Mouse (Mus musculus) embryonic facial prominence, embryonic 10.5 days (tissue): ENCODE results near the gene Rnf144b. TPM values are rescaled to one million over a fixed set of nuclear protein-coding genes. Genes with fewer than 3 reads are reported as not detected.

Experiments
- DNase-seq: peaks from one replicate; pipeline ENCODE4 v3.0.0-alpha.2; 2017; ENCODE audit warnings: low spot score
- H3K27ac ChIP-seq: fragments of 300-500 bp; sonication (generic); replicated peaks from 2 replicates; pipeline ENCODE4 v1.5.1; 2016; ENCODE audit warnings: mild to moderate bottlenecking
- H3K27me3 ChIP-seq: fragments of 300-500 bp; sonication (generic); replicated peaks from 2 replicates; pipeline ENCODE4 v1.6.1; 2016; ENCODE audit warnings: low read depth, mild to moderate bottlenecking; ENCODE audit not compliant: poor library complexity, severe bottlenecking
- H3K36me3 ChIP-seq: fragments of 300-500 bp; sonication (generic); replicated peaks from 2 replicates; pipeline ENCODE4 v1.6.1; 2016; ENCODE audit warnings: mild to moderate bottlenecking, moderate library complexity
- H3K4me1 ChIP-seq: fragments of 300-500 bp; sonication (generic); 2 replicates; pipeline ENCODE4 v1.6.1; 2016
- H3K4me3 ChIP-seq: fragments of 300-500 bp; sonication (generic); 2 replicates; pipeline ENCODE4 v1.5.1; 2016; ENCODE audit warnings: mild to moderate bottlenecking, moderate library complexity
- H3K9me3 ChIP-seq: fragments of 300-500 bp; sonication (generic); 2 replicates; pipeline ENCODE4 v1.6.1; 2016; ENCODE audit warnings: mild to moderate bottlenecking
- WGBS: fragments of 180-500 bp; shearing (Covaris S2); methylation state at CpG from one replicate; pipeline ENCODE4 v1.1.7; 2016; 5-methylcytosine and 5-hydroxymethylcytosine counted together
- polyA plus RNA-seq: library from polyadenylated mRNA; unstranded; fragments of >200 nt; fragmentation: Nextera tagmentation; extraction: Ambion mirVana; gene quantifications from 2 replicates; pipeline ENCODE4 v1.2.1, GENCODE M21; 2016

The Rnf144b gene
- polyA plus RNA-seq, 1 experiment from 2014 or later, result 0.90 TPM

DNA sequence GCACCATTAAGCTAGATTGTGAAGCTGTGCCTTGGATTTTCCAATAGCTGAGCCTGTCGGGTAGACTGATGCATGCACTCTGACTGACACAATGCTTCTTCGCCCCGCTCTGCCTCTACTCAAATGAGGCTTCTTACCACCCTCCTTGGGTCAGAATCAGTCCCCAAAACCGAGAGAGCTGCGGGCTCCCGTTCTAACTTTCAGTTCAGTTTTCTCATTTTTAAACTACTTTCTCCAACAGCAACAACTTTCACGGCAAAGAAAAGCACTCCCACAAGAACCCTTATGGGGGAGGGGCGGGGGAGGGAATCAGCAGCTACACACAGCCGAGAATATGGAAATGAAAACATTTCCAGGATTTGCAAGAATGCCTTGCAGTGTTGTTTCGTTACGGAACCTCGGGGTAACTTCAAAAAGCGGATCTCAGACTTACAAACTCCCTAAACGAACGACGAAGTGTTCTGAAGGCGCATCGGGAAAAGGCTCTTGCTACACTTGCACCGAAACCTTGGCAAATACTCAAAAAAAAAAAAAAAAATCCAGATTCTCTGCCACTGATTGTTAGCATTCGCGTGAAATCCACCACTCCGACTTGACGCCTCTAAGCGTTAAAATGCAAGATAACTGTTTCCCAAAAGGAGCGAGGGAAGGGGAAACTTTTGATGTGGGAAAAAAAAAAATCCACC lies 17.5 kb upstream of the Rnf144b start:
- Histone ChIP-seq H3K27me3 (no peaks in the 10 kb centered on the region), H3K9me3 (no peaks in the 10 kb centered on the region), H3K36me3 (peaks cover 41% of the 10 kb centered on the region), H3K27ac (peak overlapping the region; percentile 100), H3K4me1 (peaks cover 25% of the 10 kb centered on the region), H3K4me3 (peak overlapping the region; percentile 99)
- peak; percentile 60 for DNase-seq
- WGBS, result under 1% methylated on average over 25 of the region's 25 CpGs

DNA sequence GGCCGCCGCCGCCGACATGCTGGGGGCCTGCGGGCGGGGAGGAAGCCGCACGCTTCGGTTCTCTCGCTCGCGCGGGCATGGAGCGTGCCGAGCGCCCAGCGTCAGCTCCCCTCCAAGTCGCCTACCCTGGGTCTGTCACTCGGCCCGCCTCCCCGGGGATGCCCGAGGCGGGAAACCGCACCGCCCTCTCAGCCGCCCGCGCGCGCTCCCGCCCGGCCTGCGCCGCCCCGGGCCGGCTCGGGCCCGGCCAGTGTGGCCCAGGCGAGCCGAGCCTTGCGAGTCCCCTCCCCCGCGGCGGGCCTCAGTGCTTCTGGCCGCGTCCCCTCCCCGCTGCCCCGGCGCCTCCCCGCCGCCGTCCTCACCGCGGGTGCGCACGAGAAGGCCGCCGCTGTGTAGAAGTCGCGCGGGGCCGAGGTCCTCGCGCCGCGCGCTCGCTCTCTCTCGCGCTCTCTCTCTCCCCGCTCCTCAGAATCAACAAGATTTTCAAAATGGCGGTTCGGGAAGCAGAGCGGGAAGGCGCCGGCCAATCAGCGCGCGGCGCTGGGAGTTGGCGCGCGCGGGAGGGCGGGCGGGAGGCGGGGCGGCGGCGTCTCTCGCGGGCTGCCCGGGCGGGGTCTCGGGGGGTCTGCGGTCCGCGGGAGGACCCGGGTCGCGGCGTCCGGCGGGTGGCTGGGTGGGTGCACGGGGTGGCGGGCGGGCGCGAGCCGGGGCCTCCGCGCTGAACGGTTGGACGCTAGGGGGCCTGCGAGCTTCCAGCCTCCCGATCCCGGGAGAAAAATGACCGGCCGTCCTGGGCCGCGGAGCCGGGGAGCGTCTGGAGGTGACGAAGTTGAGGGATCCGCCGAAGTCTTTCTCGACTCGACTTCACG lies 16.5 kb upstream of the Rnf144b start, which contains the start of gene Dek:
Dek (minus strand) TSS at position 491 of the 869 bp plus-strand sequence.
- H3K4me1 ChIP-seq, result peaks cover 25% of the 10 kb centered on the region
- DNase-seq, result peak; percentile 95
- no peaks in the 10 kb centered on the region for H3K27me3 ChIP-seq
- H3K27ac ChIP-seq, result peak within 1 kb of the TSS; percentile 100
- peaks cover 32% of the 10 kb centered on the region for H3K36me3 ChIP-seq
- no peaks in the 10 kb centered on the region for H3K9me3 ChIP-seq
- H3K4me3 ChIP-seq, result peak within 1 kb of the TSS; percentile 99
- under 1% methylated on average over 127 of the region's 129 CpGs for WGBS

DNA sequence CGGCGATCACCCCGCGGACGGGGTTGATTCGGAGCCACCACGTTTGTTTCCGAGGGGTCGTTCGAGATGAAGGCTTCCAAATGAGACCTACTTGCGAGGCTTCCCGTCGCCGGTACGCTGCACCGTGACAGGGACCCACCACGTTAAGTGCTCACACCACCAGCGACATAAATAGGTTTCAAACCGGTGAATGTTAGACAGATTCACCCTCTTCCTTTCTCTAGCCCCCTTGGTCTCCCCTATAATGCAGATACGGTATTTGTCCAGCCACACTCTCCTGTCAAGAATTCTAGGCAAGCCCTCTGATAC lies 15.9 kb upstream of the Rnf144b start:
- peak overlapping the region; percentile 99 for H3K4me3 ChIP-seq
- H3K27me3 ChIP-seq, result no peaks in the 10 kb centered on the region
- no peak for DNase-seq
- peaks cover 25% of the 10 kb centered on the region for H3K4me1 ChIP-seq
- H3K9me3 ChIP-seq, result no peaks in the 10 kb centered on the region
- H3K36me3 ChIP-seq, result peaks cover 26% of the 10 kb centered on the region
- under 1% methylated on average over 20 of the region's 20 CpGs for WGBS
- H3K27ac ChIP-seq, result peak overlapping the region; percentile 100

DNA sequence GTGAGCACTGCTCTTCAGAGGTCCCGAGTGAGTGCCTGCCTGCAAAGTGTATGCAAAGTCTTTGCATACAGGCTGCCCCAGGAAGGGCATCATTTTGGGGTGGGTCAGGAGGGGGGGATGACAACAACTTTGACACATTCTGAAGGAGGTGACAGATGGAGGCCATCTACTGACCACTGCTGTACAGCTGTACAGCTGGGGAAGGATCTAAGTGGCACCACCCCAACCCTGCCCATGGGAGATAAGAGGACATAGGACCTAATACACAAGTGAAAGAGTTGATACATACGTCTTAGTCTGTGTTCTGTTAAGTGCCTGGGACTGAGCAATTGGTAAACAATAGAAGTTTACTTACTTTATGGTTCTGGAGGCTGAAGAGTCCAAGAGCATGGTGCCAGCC lies 13.2 kb upstream of the Rnf144b start:
- no peak overlapping the region for H3K4me3 ChIP-seq
- peaks cover 11% of the 10 kb centered on the region for H3K4me1 ChIP-seq
- H3K27me3 ChIP-seq, result no peaks in the 10 kb centered on the region
- H3K27ac ChIP-seq, result no peak overlapping the region
- WGBS, result 66% methylated on average over 2 of the region's 2 CpGs
- H3K9me3 ChIP-seq, result no peaks in the 10 kb centered on the region
- 0 out of 2 replicates have a peak, but pooled peaks cover under 1% of the 10 kb centered on the region for H3K36me3 ChIP-seq
- DNase-seq, result no peak

DNA sequence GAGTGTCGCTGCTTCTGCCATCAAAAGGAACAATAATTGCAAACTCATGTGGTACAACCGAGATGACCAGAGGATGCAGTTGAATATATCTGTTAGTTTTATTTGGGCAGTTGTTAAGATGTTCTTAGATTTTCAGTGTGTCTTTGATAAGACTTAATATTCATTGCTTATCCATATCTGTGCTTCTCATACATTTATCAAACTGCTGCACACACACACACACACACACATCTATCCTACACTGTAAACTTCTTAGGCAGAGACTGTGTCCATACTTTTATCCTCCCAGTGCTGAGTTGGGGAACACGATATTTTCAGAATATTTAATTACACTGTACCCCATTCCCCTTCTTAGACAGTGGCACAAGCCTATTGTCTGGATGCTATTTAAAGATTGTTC lies 11.3 kb upstream of the Rnf144b start:
- Histone ChIP-seq H3K36me3 (no peaks in the 10 kb centered on the region), H3K27ac (no peak overlapping the region), H3K4me3 (no peak overlapping the region), H3K27me3 (no peaks in the 10 kb centered on the region), H3K4me1 (0 out of 2 replicates have a peak, but pooled peaks cover 9% of the 10 kb centered on the region), H3K9me3 (no peaks in the 10 kb centered on the region)
- no peak for DNase-seq
- 83% methylated on average over 3 of the region's 3 CpGs for WGBS

DNA sequence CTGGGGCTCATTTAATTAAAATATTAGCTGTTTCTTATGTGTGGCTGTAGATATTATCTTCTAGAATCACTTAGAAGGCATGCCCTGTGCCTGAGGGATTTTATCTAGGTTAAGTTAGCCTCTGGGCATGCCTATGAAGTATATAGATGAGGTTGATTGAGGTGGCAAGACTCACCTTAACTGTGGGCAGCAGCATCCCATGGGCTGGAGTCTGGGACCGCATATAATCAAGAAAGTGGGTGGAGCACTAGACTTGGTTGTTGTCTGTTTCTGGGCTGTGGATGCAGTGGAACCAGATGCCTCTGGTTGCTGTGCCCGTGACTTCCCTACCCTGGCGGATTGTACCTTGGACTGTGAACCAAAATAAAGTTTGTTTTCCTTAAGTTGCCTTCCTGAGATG lies 10.4 kb upstream of the Rnf144b start:
- 0 out of 2 replicates have a peak, but pooled peaks cover 3% of the 10 kb centered on the region for H3K4me1 ChIP-seq
- no peak overlapping the region for H3K4me3 ChIP-seq
- no peaks in the 10 kb centered on the region for H3K27me3 ChIP-seq
- DNase-seq, result no peak
- H3K27ac ChIP-seq, result no peak overlapping the region
- H3K36me3 ChIP-seq, result no peaks in the 10 kb centered on the region
- H3K9me3 ChIP-seq, result no peaks in the 10 kb centered on the region
- 82% methylated on average over 3 of the region's 3 CpGs for WGBS

DNA sequence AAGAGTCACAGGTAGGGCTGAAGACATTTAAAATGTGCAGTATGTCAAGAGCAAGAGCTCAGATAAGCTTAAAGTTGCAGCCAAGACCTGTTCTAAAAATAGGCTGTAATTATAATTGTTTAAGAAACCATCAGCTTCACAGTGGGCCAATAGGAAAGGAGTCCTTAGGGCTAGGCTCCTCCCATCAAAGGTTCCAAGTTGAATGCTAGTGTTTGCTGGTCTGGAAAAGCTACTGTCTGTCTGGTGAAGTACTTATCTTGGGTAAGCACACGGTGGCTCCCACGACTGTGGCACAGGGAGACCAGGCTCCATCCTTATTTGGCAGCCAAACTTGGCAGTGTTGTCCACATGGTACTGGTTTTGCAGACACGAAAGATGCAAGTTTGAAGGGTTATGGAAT lies 9.5 kb upstream of the Rnf144b start:
- no peak overlapping the region for H3K27ac ChIP-seq
- no peaks in the 10 kb centered on the region for H3K9me3 ChIP-seq
- no peak overlapping the region for H3K4me3 ChIP-seq
- no peaks in the 10 kb centered on the region for H3K36me3 ChIP-seq
- no peaks in the 10 kb centered on the region for H3K27me3 ChIP-seq
- 74% methylated on average over 3 of the region's 3 CpGs for WGBS
- H3K4me1 ChIP-seq, result no peaks in the 10 kb centered on the region
- no peak for DNase-seq

DNA sequence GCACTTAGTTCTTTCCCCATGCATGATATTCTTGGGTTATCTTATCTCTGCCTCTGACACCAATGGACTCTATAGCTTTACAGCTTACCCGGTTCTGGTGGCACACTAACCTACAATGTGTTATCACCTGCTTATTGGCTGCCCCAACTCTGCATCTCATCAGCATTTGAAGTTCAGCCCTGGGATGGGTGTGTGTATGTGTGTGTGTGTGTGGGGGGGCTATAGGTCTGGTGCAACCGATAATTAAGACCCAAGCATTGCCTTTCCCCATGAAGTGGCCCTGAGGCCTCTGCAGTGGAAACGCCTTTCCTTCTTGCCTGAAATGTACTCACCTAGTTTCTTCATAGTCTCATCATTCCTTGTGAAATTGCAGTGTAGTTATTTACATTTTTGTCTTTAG lies 6.5 kb upstream of the Rnf144b start:
- Histone ChIP-seq H3K36me3 (no peaks in the 10 kb centered on the region), H3K9me3 (no peaks in the 10 kb centered on the region), H3K4me3 (no peak overlapping the region), H3K4me1 (no peaks in the 10 kb centered on the region), H3K27ac (no peak overlapping the region), H3K27me3 (peaks cover 15% of the 10 kb centered on the region)
- 86% methylated on average over 3 of the region's 3 CpGs for WGBS
- DNase-seq, result no peak

DNA sequence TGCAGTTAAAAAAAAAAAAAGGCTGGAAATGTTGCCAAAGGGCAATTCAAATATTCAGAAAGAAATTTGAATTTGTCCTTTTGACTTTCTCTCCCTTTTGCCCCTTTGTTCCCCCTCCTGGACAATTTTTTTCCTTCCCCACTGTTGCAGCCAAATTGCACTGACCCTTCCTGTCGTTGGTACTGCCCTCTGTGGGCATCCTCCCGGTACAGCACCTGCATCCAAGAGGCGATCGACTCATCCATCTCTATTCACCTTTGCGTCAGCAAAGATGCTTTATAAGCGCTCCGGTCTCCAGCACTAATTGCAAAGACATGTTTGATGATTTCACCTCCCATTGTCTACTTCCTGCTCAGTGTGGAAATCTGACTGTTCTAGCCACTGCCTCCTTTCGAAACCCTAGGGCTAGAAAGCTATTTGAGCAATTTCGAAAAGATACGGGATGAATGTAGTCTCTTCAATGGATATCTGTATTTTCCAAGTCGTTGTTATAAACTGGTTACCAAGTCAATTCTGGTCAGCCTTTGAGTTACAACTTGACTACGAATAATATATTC lies 1.0 kb upstream of the Rnf144b start:
- 35% methylated on average over 12 of the region's 12 CpGs for WGBS
- Histone ChIP-seq H3K4me1 (peaks cover 33% of the 10 kb centered on the region), H3K27me3 (peaks cover 51% of the 10 kb centered on the region), H3K36me3 (no peaks in the 10 kb centered on the region), H3K4me3 (no peak overlapping the region), H3K9me3 (no peaks in the 10 kb centered on the region), H3K27ac (no peak overlapping the region)
- no peak for DNase-seq

DNA sequence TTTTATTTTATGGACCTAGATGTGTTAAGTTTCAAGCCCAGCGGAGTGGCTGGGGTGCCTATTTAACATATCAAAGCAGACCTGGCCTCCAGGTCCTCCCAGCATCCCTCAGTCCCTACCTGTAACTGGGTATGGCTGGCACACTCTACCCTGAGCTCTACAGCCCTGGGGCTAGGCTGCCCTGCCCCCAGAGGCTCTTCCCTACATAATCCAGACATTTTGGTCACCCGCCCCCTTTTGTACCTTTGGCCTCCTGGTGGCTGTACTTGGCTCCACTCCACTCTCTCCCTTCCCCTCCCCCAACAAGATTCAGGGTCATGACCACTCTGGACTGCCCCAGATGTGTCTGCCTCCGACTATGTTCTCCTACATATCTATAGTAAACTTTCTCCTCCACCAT lies 2.0 kb downstream of the Rnf144b start:
- no peak overlapping the region for H3K27ac ChIP-seq
- H3K36me3 ChIP-seq, result no peaks in the 10 kb centered on the region
- peak; percentile 23 for DNase-seq
- peaks cover 36% of the 10 kb centered on the region for H3K4me1 ChIP-seq
- H3K27me3 ChIP-seq, result peaks cover 51% of the 10 kb centered on the region
- no peaks in the 10 kb centered on the region for H3K9me3 ChIP-seq
- H3K4me3 ChIP-seq, result no peak overlapping the region
- WGBS, result 26% methylated on average over 3 of the region's 3 CpGs

DNA sequence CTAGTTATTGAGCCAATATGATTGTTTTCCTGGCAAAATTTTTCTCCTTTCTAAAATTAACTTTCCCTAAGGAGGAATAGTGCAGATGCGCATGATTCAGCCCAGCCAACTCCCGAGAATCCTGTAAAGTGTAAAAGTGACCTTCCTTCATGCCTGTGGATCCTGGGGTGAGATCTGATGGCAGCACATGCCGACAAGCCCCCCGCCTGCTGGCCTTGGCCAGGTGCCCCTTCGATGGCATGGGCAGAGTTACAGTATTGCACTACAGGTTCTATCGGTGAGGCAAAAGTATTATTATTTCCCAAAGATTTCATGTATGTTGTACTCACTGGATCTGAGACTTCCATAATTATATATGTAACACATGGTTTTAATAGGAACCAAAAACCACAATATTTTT lies 2.5 kb downstream of the Rnf144b start:
- peaks cover 46% of the 10 kb centered on the region for H3K27me3 ChIP-seq
- H3K36me3 ChIP-seq, result no peaks in the 10 kb centered on the region
- H3K4me3 ChIP-seq, result no peak overlapping the region
- WGBS, result 86% methylated on average over 6 of the region's 6 CpGs
- no peaks in the 10 kb centered on the region for H3K9me3 ChIP-seq
- H3K4me1 ChIP-seq, result peaks cover 36% of the 10 kb centered on the region
- no peak for DNase-seq
- H3K27ac ChIP-seq, result no peak overlapping the region

DNA sequence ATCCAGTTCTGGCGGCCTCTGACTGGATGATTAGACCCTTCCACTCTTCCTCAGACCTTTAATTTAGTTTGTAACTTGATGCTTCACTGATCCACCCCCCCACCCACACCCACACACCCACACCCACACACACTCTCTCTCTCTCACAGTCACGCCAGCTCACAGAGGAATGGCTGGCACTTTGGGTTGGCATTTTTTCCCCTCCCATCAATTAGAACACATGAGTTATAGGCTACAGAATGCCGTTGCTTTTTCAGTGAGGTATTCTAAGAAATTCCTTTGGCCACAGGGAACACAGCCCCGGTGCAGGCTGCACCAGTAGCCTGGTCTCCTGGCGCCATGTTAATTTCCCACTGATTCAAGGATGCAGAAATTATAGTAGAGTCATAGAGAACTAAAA lies 3.1 kb downstream of the Rnf144b start:
- no peak for DNase-seq
- H3K27me3 ChIP-seq, result peaks cover 40% of the 10 kb centered on the region
- H3K4me3 ChIP-seq, result no peak overlapping the region
- no peak overlapping the region for H3K27ac ChIP-seq
- peaks cover 36% of the 10 kb centered on the region for H3K4me1 ChIP-seq
- H3K9me3 ChIP-seq, result no peaks in the 10 kb centered on the region
- WGBS, result 73% methylated on average over 5 of the region's 5 CpGs
- H3K36me3 ChIP-seq, result no peaks in the 10 kb centered on the region

DNA sequence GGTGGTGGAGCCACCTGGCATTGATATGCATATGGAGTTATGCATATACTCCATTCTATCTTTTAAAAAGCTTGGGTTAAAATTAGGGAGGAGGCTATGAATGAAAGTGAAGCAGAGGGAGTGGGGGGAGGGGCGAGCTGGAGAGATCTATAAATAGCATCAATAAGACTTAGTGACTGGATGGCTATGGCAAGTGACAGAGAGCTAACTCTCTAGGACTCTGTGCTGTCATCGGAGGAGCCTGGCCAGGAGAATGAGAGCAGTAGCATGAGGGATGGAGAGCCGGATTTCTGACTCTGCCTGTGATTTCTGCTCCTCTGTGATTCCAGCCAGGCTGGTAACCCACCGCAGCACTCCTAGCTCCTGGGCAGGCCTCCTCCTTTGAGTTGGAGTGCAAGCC lies 6.6 kb downstream of the Rnf144b start:
- Histone ChIP-seq H3K4me3 (no peak overlapping the region), H3K27ac (no peak overlapping the region), H3K4me1 (peaks cover 17% of the 10 kb centered on the region), H3K36me3 (no peaks in the 10 kb centered on the region), H3K9me3 (no peaks in the 10 kb centered on the region), H3K27me3 (peaks cover 5% of the 10 kb centered on the region)
- WGBS, result 64% methylated on average over 4 of the region's 4 CpGs
- no peak for DNase-seq
